Mouse (Mus musculus): ENCODE measurements around the gene Poldip2.

DNA sequence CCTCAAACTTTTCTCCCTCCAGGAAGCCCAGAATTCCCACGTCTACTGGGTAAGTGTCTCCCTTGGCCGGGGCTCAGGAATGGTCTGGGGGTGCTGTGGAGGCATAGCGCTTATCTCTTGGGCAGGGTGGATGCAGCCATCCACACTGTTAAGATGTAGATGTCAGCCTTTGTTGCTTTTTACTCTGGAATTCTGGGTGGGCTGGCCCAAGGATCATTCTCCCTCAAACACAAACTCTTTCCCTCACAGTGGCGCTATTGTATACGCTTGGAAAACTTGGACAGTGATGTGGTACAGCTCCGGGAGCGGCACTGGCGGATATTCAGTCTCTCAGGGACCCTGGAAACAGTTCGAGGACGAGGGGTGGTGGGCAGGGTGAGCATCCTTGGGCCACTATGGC is 6.9 kb downstream of the Poldip2 start:
- no peak for TF ChIP-seq CTCF (IDR thresholded peaks at IDR 0.05; ENCODE audit: borderline replicate concordance, extremely low read depth, insufficient read depth, insufficient read length)
- TF ChIP-seq POLR2A (IDR thresholded peaks at IDR 0.05; ENCODE audit: borderline replicate concordance, extremely low read depth, insufficient read depth, insufficient read length, poor library complexity, severe bottlenecking) = no peak
